Mouse (Mus musculus) heart, adult 2 months (tissue): ENCODE results near the gene Atp8a1. TPM values are rescaled to one million over a fixed set of nuclear protein-coding genes. Genes with fewer than 3 reads are reported as not detected.

ENCODE experiments used
- DNase-seq, 2 experiments: peaks; one replicate each; pipeline ENCODE4 v3.0.0; 2021
- H3K27ac ChIP-seq: fragments of 200-600 bp; 2 replicates; pipeline ENCODE4 v1.8.1; 2022
- H3K27me3 ChIP-seq: fragments of 200-500 bp; 2 replicates; pipeline ENCODE4 v1.6.1; 2012; ENCODE audit warnings: mild to moderate bottlenecking, low read length, inconsistent platforms, mixed read lengths; ENCODE audit not compliant: control insufficient read depth, insufficient read depth
- H3K36me3 ChIP-seq: fragments of 200-500 bp; 2 replicates; pipeline ENCODE4 v1.6.1; 2012; ENCODE audit warnings: low read length, inconsistent platforms; ENCODE audit not compliant: control insufficient read depth, insufficient read depth
- H3K4me1 ChIP-seq: fragments of 200-500 bp; 2 replicates; pipeline ENCODE4 v1.6.1; 2011; ENCODE audit warnings: low read length; ENCODE audit not compliant: control insufficient read depth, insufficient read depth
- H3K4me3 ChIP-seq: fragments of 200-600 bp; 2 replicates; pipeline ENCODE4 v1.8.1; 2022
- H3K79me2 ChIP-seq: fragments of 200-500 bp; replicated peaks from 2 replicates; pipeline ENCODE4 v1.6.1; 2012; ENCODE audit warnings: mild to moderate bottlenecking, inconsistent platforms, low read length, moderate library complexity, mixed read lengths; ENCODE audit not compliant: control insufficient read depth, insufficient read depth
- H3K9ac ChIP-seq: fragments of 200-500 bp; 2 replicates; pipeline ENCODE4 v1.6.1; 2012; ENCODE audit warnings: low read depth, mild to moderate bottlenecking, control low read depth, inconsistent platforms, low read length, mixed read lengths
- CTCF ChIP-seq: fragments of 200-600 bp; IDR thresholded peaks from 2 replicates; pipeline ENCODE4 v1.8.1; 2022; ENCODE audit warnings: antibody characterized with exemption, mild to moderate bottlenecking, moderate library complexity
- EP300 ChIP-seq: fragments of 200-500 bp; IDR thresholded peaks from 2 replicates; pipeline ENCODE4 v1.6.1; 2011; ENCODE audit warnings: low read depth, low read length, control low read depth; ENCODE audit not compliant: insufficient read depth
- POLR2A ChIP-seq: fragments of 200-500 bp; IDR thresholded peaks from 2 replicates; pipeline ENCODE4 v1.6.1; 2011; ENCODE audit warnings: mild to moderate bottlenecking, low read depth, low read length, control low read depth; ENCODE audit not compliant: insufficient read depth
- WGBS: fragments of 180-500 bp; shearing (Covaris S2); methylation state at CpG from one replicate; pipeline ENCODE4 v1.1.7; 2018; 5-methylcytosine and 5-hydroxymethylcytosine counted together
- intact Hi-C: fragments of 180-260 bp; cut with DNase I; formaldehyde crosslinking; loops from one replicate; pipeline ENCODE4 v1.15.1; 2025
- polyA plus RNA-seq: library from polyadenylated mRNA; depleted of rRNA; stranded (reverse); fragments of >200 nt; gene quantifications from 2 replicates; pipeline ENCODE4 v1.2.3, GENCODE M21; 2012
- total RNA-seq, 2 experiments: library from RNA; stranded (reverse); gene quantifications; 2 replicates each; pipeline ENCODE4 v1.2.3; 2021

Atp8a1 gene
- total and polyA plus RNA-seq, 3 experiments: 8.8 to 21.9 (median 21.8) TPM

DNA sequence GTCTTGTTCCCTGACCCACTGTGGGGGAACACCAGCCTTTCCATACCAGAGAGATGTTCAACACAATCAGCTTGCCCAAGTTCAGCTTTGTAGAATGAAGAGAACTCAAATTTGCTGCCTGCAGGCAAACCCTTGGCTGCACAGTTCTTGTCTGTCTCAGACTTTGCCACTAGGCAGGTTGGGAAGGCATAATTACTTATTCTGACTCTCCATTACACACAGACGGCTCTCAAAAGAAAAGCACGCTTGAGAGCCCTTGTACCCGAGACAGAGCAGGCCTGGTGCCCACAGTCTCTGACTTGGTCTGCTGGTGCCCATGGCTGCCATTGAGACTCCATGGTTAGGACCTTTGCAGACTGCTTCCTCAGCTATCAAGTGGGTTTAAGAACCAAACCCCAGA is 212.9 kb downstream of the Atp8a1 start:
- no peak overlapping the region for H3K9ac ChIP-seq
- H3K4me1 ChIP-seq: no peaks in the 10 kb centered on the region
- no peak for DNase-seq
- H3K4me3 ChIP-seq: no peak overlapping the region
- H3K79me2 ChIP-seq: no peaks in the 10 kb centered on the region
- 85% methylated on average over 3 of the region's 3 CpGs for WGBS
- H3K36me3 ChIP-seq: no peaks in the 10 kb centered on the region
- TF ChIP-seq POLR2A: no peak
- TF ChIP-seq CTCF: no peak
- no peak for TF ChIP-seq EP300
- intact Hi-C loops: no loop called here
- no peak overlapping the region for H3K27ac ChIP-seq
- no peaks in the 10 kb centered on the region for H3K27me3 ChIP-seq

DNA sequence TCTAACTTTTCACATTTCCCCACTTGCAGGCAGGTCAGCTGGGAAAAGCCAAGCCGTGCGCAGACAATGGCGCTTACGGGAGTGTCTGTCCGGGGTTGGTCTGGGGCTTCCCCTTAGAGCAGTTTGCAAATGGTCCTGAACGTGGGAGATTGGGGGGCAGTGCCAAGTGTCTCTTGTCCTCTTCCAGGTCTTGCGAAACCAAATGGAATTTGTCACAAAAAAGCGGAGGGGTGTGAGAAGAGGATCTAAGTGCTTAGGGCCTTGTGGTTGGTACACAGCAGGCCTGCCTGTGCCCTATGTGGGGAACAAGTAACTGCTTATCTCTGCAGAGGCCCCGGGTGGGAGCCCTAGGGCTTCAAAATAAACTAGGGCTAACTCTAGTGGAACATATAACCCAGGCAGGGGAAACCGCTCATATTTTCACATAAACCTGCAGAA is 213.4 kb downstream of the Atp8a1 start:
- Histone ChIP-seq H3K4me3 (no peak overlapping the region), H3K9ac (no peak overlapping the region), H3K36me3 (no peaks in the 10 kb centered on the region), H3K27me3 (no peaks in the 10 kb centered on the region), H3K27ac (no peak overlapping the region), H3K4me1 (no peaks in the 10 kb centered on the region), H3K79me2 (no peaks in the 10 kb centered on the region)
- WGBS: 36% methylated on average over 10 of the region's 10 CpGs
- TF ChIP-seq EP300: no peak
- no peak for TF ChIP-seq CTCF
- TF ChIP-seq POLR2A: no peak
- no peak for DNase-seq
- intact Hi-C loops: no loop called here

DNA sequence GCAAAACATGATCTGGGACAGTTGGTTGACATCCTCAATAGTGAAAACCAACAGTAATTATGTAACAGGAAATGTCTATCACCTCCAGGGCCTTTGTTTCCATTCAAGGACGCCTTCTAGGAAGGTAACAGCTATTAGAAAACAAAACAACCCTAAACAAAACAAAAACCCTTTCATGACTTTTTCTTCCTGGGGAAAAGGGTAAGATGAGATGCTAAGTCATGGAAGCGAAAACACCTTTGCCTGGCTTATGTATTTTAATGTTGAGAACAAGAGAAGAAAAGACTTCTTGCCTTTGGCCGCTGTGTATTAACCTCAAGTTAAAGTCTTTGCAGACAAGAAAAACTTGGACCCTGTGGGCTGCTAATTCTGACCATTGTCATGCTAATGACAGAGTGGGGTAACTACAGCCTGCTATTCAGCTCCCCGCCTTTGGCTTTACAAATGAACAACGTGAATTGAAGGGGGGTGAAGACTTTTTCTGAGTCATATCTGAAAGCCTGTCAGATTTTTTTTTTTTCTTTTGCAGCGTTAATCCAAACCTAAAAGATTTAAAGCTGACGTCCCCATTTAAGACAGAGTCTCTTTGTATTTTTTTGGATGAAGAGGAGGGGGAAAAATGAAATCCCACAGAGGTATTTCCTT is 214.0 kb downstream of the Atp8a1 start:
- H3K9ac ChIP-seq: no peak overlapping the region
- no peak overlapping the region for H3K4me3 ChIP-seq
- H3K4me1 ChIP-seq: no peaks in the 10 kb centered on the region
- H3K27me3 ChIP-seq: no peaks in the 10 kb centered on the region
- DNase-seq: no peak
- TF ChIP-seq POLR2A: no peak
- TF ChIP-seq EP300: no peak
- TF ChIP-seq CTCF: no peak
- 47% methylated on average over 7 of the region's 7 CpGs for WGBS
- no peak overlapping the region for H3K27ac ChIP-seq
- intact Hi-C loops: no loop called here
- H3K79me2 ChIP-seq: no peaks in the 10 kb centered on the region
- H3K36me3 ChIP-seq: no peaks in the 10 kb centered on the region

DNA sequence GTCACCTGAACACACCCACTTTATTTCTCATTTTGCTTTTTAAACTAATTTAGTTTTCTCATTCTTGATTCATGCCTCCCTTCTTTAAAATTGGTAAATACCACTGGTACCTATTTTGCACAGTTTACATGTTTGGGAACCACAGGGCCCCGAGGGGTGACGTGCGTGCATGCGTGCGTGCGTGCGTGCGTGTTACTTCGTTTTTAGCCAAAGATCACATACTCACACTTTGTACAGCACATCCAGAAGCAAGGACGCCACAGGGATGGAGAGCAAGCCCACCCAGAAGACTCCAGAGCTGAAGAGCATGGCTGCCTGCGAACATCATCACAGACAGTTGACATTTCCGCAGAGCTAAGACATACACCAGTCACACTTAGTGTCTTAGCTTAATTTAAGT is 216.0 kb downstream of the Atp8a1 start:
- Histone ChIP-seq H3K9ac (no peak overlapping the region), H3K4me1 (no peaks in the 10 kb centered on the region), H3K36me3 (no peaks in the 10 kb centered on the region), H3K4me3 (no peak overlapping the region), H3K27ac (no peak overlapping the region), H3K79me2 (no peaks in the 10 kb centered on the region), H3K27me3 (no peaks in the 10 kb centered on the region)
- DNase-seq: no peak
- TF ChIP-seq EP300 (no peak), POLR2A (no peak), CTCF (no peak)
- WGBS: 98% methylated on average over 12 of the region's 12 CpGs
- intact Hi-C loops: no loop called here

DNA sequence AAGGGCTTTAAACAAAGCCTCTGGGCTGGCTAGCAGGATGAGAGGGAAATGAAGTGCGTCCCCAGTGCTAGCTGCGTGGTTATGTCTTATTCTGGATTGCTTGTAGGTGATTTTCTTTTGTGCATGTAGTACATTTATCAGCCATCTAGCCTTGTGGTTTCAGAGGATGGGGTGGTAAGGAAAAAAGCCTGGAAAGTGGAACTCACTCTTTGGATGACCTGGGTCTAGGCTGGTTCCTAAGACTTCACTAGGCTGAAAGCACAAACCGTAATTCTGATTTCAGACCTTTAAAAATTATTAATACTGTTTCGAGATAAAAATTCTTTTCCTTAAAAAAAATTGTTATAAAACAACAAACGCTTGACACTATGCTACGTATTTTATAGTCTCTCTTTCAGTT is 217.4 kb downstream of the Atp8a1 start:
- Histone ChIP-seq H3K36me3 (no peaks in the 10 kb centered on the region), H3K79me2 (no peaks in the 10 kb centered on the region), H3K9ac (no peak overlapping the region), H3K4me1 (no peaks in the 10 kb centered on the region), H3K4me3 (no peak overlapping the region), H3K27ac (no peak overlapping the region), H3K27me3 (no peaks in the 10 kb centered on the region)
- intact Hi-C loops: no loop called here
- no peak for TF ChIP-seq POLR2A
- TF ChIP-seq CTCF: no peak
- TF ChIP-seq EP300: no peak
- 96% methylated on average over 6 of the region's 6 CpGs for WGBS
- no peak for DNase-seq

DNA sequence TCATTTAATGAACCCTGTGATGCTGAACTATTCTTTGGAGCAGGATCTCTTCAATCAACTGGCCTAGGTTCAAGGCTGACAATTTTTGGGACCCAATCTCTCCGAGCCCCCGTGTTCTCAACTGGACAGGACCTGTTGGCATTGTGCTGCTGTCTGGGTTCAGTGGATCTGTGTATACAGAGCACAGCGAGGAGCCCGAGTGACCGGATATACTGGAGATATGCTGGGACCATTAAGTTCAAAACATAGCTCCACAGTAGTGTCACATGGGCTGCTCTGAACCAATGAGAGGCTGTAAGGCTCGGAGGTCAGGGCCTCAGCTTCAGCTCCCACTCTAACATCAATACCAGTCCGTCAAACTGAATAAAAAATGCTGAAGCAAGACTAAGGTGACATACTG is 217.8 kb downstream of the Atp8a1 start:
- no peak for DNase-seq
- H3K4me3 ChIP-seq: no peak overlapping the region
- WGBS: 79% methylated on average over 7 of the region's 7 CpGs
- no peaks in the 10 kb centered on the region for H3K79me2 ChIP-seq
- intact Hi-C loops: no loop called here
- H3K36me3 ChIP-seq: no peaks in the 10 kb centered on the region
- no peak for TF ChIP-seq EP300
- TF ChIP-seq CTCF: no peak
- no peak for TF ChIP-seq POLR2A
- no peaks in the 10 kb centered on the region for H3K4me1 ChIP-seq
- no peaks in the 10 kb centered on the region for H3K27me3 ChIP-seq
- H3K9ac ChIP-seq: no peak overlapping the region
- no peak overlapping the region for H3K27ac ChIP-seq
